Mouse (Mus musculus) heart, adult 8-10 months (tissue): ENCODE measurements around the gene Gm21083. TPM values are rescaled to one million over a fixed set of nuclear protein-coding genes. Genes with fewer than 3 reads are reported as not detected.
"Not testable (repeated sequence)": the region's sequence is repeated elsewhere in the genome, so short reads cannot be mapped to it uniquely, and the experiment has no call there.

ENCODE experiments used
- DNase-seq: peaks from one replicate; pipeline ENCODE4 v3.0.0; 2022; ENCODE audit warnings: low spot score
- total RNA-seq, 4 experiments: library from RNA; stranded (reverse); gene quantifications; 2 replicates each; pipeline ENCODE4 v1.2.4; 2022

The Gm21083 gene
- total RNA-seq, result not detected

GRCm38 (mm10) chr5:15577033-15577432 is at the start of gene Gm21083:
Gm21083 (plus strand) TSS chr5:15577333.
- DNase-seq, result not testable (repeated sequence)

- not testable (repeated sequence) for DNase-seq
Observed at GRCm38 (mm10) chr5:15529122-15529521, 48.0 kb upstream of the Gm21083 start, which contains the start of gene Gm21190. Gm21190 (minus strand) TSS chr5:15529222.

- not testable (repeated sequence) for DNase-seq
Observed at GRCm38 (mm10) chr5:15548642-15549041, 28.5 kb upstream of the Gm21083 start.

GRCm38 (mm10) chr5:15549134-15549533 is 28.0 kb upstream of the Gm21083 start:
- not testable (repeated sequence) for DNase-seq

GRCm38 (mm10) chr5:15549606-15550005 is 27.5 kb upstream of the Gm21083 start:
- not testable (repeated sequence) for DNase-seq

- DNase-seq, result not testable (repeated sequence)
Observed at GRCm38 (mm10) chr5:15558654-15559053, 18.5 kb upstream of the Gm21083 start.

- not testable (repeated sequence) for DNase-seq
Observed at GRCm38 (mm10) chr5:15561425-15562264, 15.5 kb upstream of the Gm21083 start.

- DNase-seq, result not testable (repeated sequence)
Observed at GRCm38 (mm10) chr5:15573735-15574134, 3.4 kb upstream of the Gm21083 start.

GRCm38 (mm10) chr5:15586351-15586750 is 9.2 kb downstream of the Gm21083 start:
- DNase-seq, result not testable (repeated sequence)

GRCm38 (mm10) chr5:15588291-15588690 is 11.2 kb downstream of the Gm21083 start:
- DNase-seq, result not testable (repeated sequence)

GRCm38 (mm10) chr5:15590635-15591034 is 13.5 kb downstream of the Gm21083 start:
- not testable (repeated sequence) for DNase-seq

GRCm38 (mm10) chr5:15591577-15591976 is 14.4 kb downstream of the Gm21083 start:
- DNase-seq, result not testable (repeated sequence)

- not testable (repeated sequence) for DNase-seq
Observed at GRCm38 (mm10) chr5:15598831-15599230, 21.7 kb downstream of the Gm21083 start.

GRCm38 (mm10) chr5:15600342-15600741 is 23.2 kb downstream of the Gm21083 start:
- not testable (repeated sequence) for DNase-seq

- DNase-seq, result not testable (repeated sequence)
Observed at GRCm38 (mm10) chr5:15601481-15601880, 24.3 kb downstream of the Gm21083 start.

GRCm38 (mm10) chr5:15601960-15602359 is 24.8 kb downstream of the Gm21083 start:
- not testable (repeated sequence) for DNase-seq

- DNase-seq, result not testable (repeated sequence)
Observed at GRCm38 (mm10) chr5:15602424-15602947, 25.4 kb downstream of the Gm21083 start.

GRCm38 (mm10) chr5:15603008-15603407 is 25.9 kb downstream of the Gm21083 start:
- not testable (repeated sequence) for DNase-seq

- not testable (repeated sequence) for DNase-seq
Observed at GRCm38 (mm10) chr5:15603585-15603984, 26.5 kb downstream of the Gm21083 start.

- DNase-seq, result not testable (repeated sequence)
Observed at GRCm38 (mm10) chr5:15606677-15607076, 29.5 kb downstream of the Gm21083 start.

- DNase-seq, result not testable (repeated sequence)
Observed at GRCm38 (mm10) chr5:15610695-15611094, 33.6 kb downstream of the Gm21083 start.

GRCm38 (mm10) chr5:15616195-15616594 is 39.1 kb downstream of the Gm21083 start:
- DNase-seq, result not testable (repeated sequence)

- not testable (repeated sequence) for DNase-seq
Observed at GRCm38 (mm10) chr5:15618764-15619163, 41.6 kb downstream of the Gm21083 start, which contains the start of gene Speer4d. Speer4d (plus strand) TSS chr5:15619064.
